Mouse (Mus musculus): ENCODE data around the gene Plod3. TPM values are rescaled to one million over a fixed set of nuclear protein-coding genes. Genes with fewer than 3 reads are reported as not detected.

The Plod3 gene
- total and polyA plus RNA-seq, 3 experiments = 56.0 to 62.8 TPM; not detected in 1

DNA sequence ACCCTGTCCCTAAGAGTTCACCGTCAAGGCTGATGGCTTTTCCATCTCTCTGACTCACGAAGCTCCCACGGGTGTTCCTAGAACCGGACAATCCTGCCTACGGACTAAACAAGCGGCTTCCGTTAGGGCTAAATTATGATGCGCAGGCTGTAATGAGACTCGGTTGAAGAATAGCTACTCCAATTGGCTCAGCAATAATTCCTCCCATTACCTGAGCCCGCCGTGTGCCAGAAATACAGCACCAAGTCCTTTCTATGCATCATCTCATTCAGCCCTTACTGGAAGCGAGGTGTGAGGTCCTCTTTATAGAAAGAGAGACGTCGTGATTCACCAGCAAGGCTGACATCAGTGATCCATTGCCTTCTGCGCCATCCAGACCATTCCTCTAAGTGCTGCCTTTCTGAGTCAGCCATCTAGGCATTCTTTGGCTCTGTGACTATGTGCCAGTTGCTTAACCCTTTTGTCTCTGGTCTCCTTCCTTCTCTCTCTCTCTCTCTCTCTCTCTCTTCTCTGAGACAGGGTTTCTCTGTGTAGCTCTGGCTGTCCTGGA, 25.7 kb downstream of the Plod3 start:
- no peaks in the 10 kb centered on the region for H3K9me3 ChIP-seq (replicated peaks; ENCODE audit: insufficient read depth, low read length)
- no peak for TF ChIP-seq TCF12 (IDR thresholded peaks at IDR 0.05; ENCODE audit: low read depth, low read length)
- TF ChIP-seq ELF1 (IDR thresholded peaks at IDR 0.05; ENCODE audit: low read depth, low read length) = no peak
- no peak for TF ChIP-seq MEF2A (IDR thresholded peaks at IDR 0.05; ENCODE audit: extremely low read depth, insufficient replicate concordance, low read depth, low read length, poor library complexity, severe bottlenecking)
- TF ChIP-seq MAZ (IDR thresholded peaks at IDR 0.05; ENCODE audit: low read depth, low read length) = no peak
- no peak overlapping the region for H3K9ac ChIP-seq (ENCODE audit: control insufficient read depth, low read depth, low read length, poor library complexity, severe bottlenecking)
- no peak overlapping the region for H3K4me3 ChIP-seq (ENCODE audit: control insufficient read depth in 1 of 2, insufficient read depth in 1 of 2, low read depth in 2 of 2, low read length in 2 of 2)
- H3K27ac ChIP-seq (ENCODE audit: control insufficient read depth, low read depth, low read length) = no peak overlapping the region
- H3K4me1 ChIP-seq (ENCODE audit: control insufficient read depth in 1 of 2, insufficient read depth in 2 of 2, low read length in 2 of 2) = no peaks in the 10 kb centered on the region
- DNase-seq (ENCODE audit: low read depth, low spot score) = no peak
- peaks cover 2% of the 10 kb centered on the region in 2 experiments; a peak in 1 of 4 replicates for H3K27me3 ChIP-seq (ENCODE audit: control insufficient read depth in 1 of 2, insufficient read depth in 2 of 2, low read length in 2 of 2)
- H3K36me3 ChIP-seq (ENCODE audit: control insufficient read depth in 1 of 2, insufficient read depth in 2 of 2, low read length in 2 of 2) = no peaks in the 10 kb centered on the region
- no peaks in the 10 kb centered on the region for H3K79me2 ChIP-seq (ENCODE audit: control insufficient read depth, insufficient read depth, low read length, poor library complexity)

DNA sequence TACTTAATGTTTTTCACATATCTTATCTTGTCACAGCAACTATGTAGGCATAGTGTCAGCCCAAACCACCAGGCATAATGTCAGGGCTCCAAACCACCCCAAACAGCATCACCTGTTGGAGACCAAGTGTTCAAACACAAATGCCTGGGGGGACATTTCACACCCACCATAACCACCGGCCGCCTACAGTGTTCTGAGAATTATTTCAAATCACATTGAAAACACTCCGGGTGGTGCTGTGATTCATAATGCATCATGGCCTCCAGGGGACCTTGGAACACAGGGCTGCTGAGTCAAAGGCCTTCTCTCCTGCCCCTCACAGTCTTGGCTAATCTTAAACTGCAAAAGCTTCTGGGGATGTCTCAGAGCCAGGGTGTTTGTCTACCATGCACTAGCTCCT, 29.1 kb downstream of the Plod3 start:
- no peak for DNase-seq (ENCODE audit: low read depth, low spot score)
- TF ChIP-seq E2F4 (IDR thresholded peaks at IDR 0.05; ENCODE audit: borderline replicate concordance, low read depth, low read length) = no peak
- TF ChIP-seq NELFE (IDR thresholded peaks at IDR 0.05; ENCODE audit: low read depth, low read length) = no peak
- no peak for TF ChIP-seq GATA1 (IDR thresholded peaks at IDR 0.05; ENCODE audit: low read depth, low read length)

DNA sequence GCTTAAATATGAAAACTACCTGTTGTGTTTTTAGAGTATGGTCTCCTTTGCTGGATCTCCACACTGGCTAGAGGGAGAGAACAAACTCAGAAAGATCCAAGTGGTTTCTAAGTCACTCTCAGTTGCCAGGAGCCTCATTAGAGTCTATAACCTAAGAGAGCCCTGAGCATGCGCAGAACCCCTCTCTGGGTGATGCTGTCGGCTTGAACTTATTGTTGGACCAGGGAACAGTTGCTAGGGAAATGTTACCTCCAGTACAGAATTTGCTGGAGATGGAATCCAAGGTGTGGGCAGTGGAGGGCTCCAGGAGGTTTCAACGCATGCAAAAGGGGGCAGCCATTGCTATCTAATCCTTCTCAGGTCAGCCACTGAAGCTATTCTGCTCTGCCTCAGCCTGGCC, 37.5 kb downstream of the Plod3 start:
- Histone ChIP-seq H3K79me2 (ENCODE audit: control insufficient read depth, insufficient read depth, low read length, poor library complexity) (no peaks in the 10 kb centered on the region), H3K27me3 (ENCODE audit: control insufficient read depth in 1 of 2, insufficient read depth in 2 of 2, low read length in 2 of 2) (peaks cover 0 to 3% of the 10 kb centered on the region in 2 experiments; a peak in 3 of 4 replicates), H3K4me1 (ENCODE audit: control insufficient read depth in 1 of 2, insufficient read depth in 2 of 2, low read length in 2 of 2) (peaks cover 0 to 8% of the 10 kb centered on the region in 2 experiments; a peak in 2 of 4 replicates), H3K9me3 (replicated peaks; ENCODE audit: insufficient read depth, low read length) (no peaks in the 10 kb centered on the region), H3K36me3 (ENCODE audit: control insufficient read depth in 1 of 2, insufficient read depth in 2 of 2, low read length in 2 of 2) (peaks cover 0 to 4% of the 10 kb centered on the region in 2 experiments; a peak in 2 of 4 replicates), H3K27ac (ENCODE audit: control insufficient read depth, low read depth, low read length) (no peak overlapping the region), H3K9ac (ENCODE audit: control insufficient read depth, low read depth, low read length, poor library complexity, severe bottlenecking) (no peak overlapping the region), H3K4me3 (ENCODE audit: control insufficient read depth in 1 of 2, insufficient read depth in 1 of 2, low read depth in 2 of 2, low read length in 2 of 2) (no peak overlapping the region)
- DNase-seq (ENCODE audit: low read depth, low spot score) = no peak
- TF ChIP-seq GABPA (IDR thresholded peaks at IDR 0.05; ENCODE audit: low read depth, low read length) = no peak
- TF ChIP-seq UBTF (IDR thresholded peaks at IDR 0.05; ENCODE audit: borderline replicate concordance, insufficient read depth, low read depth, low read length) = no peak
- TF ChIP-seq RAD21 (IDR thresholded peaks at IDR 0.05; ENCODE audit: low read depth, low read length) = no peak
- no peak for TF ChIP-seq MAX (IDR thresholded peaks at IDR 0.05; ENCODE audit: low read length)
- TF ChIP-seq JUND (IDR thresholded peaks at IDR 0.05; ENCODE audit: low read depth, low read length) = no peak
- TF ChIP-seq GATA1 (IDR thresholded peaks at IDR 0.05; ENCODE audit: low read depth, low read length) = no peak
- no peak for TF ChIP-seq ZMIZ1 (IDR thresholded peaks at IDR 0.05; ENCODE audit: low read depth, low read length)
- TF ChIP-seq MYC (IDR thresholded peaks at IDR 0.05; ENCODE audit: low read depth, low read length) = no peak
- TF ChIP-seq KAT2A (conservative IDR thresholded peaks at IDR 0.05; ENCODE audit: low read depth, low read length) = no peak
- TF ChIP-seq HCFC1 (IDR thresholded peaks at IDR 0.05; ENCODE audit: low read depth, low read length) = no peak
- TF ChIP-seq USF2 (IDR thresholded peaks at IDR 0.05; ENCODE audit: borderline replicate concordance in 1 of 2, insufficient read depth in 1 of 2, low read depth in 1 of 2, low read length in 2 of 2) = no peak
- no peak for TF ChIP-seq NRF1 (IDR thresholded peaks at IDR 0.05; ENCODE audit: insufficient read depth, low read depth, low read length, poor library complexity, severe bottlenecking)
- TF ChIP-seq ETS1 (IDR thresholded peaks at IDR 0.05; ENCODE audit: low read depth, low read length) = no peak
- TF ChIP-seq MXI1 (IDR thresholded peaks at IDR 0.05; ENCODE audit: low read depth, low read length) = no peak

More for the DNA sequence above, 29.1 kb downstream of the Plod3 start:
- no peak overlapping the region for H3K27ac ChIP-seq (ENCODE audit: control insufficient read depth, low read depth, low read length)
- H3K4me3 ChIP-seq (ENCODE audit: control insufficient read depth in 1 of 2, insufficient read depth in 1 of 2, low read depth in 2 of 2, low read length in 2 of 2) = no peak overlapping the region
- H3K27me3 ChIP-seq (ENCODE audit: control insufficient read depth in 1 of 2, insufficient read depth in 2 of 2, low read length in 2 of 2) = no peaks in the 10 kb centered on the region; a peak in 1 of 4 replicates
- H3K36me3 ChIP-seq (ENCODE audit: control insufficient read depth in 1 of 2, insufficient read depth in 2 of 2, low read length in 2 of 2) = no peaks in the 10 kb centered on the region
- no peaks in the 10 kb centered on the region for H3K79me2 ChIP-seq (ENCODE audit: control insufficient read depth, insufficient read depth, low read length, poor library complexity)
- H3K9ac ChIP-seq (ENCODE audit: control insufficient read depth, low read depth, low read length, poor library complexity, severe bottlenecking) = no peak overlapping the region
- H3K9me3 ChIP-seq (replicated peaks; ENCODE audit: insufficient read depth, low read length) = no peaks in the 10 kb centered on the region
- H3K4me1 ChIP-seq (ENCODE audit: control insufficient read depth in 1 of 2, insufficient read depth in 2 of 2, low read length in 2 of 2) = no peaks in the 10 kb centered on the region
